Mouse (Mus musculus) hematopoietic multipotent progenitor cell, adult 10-12 weeks (in vitro differentiated cells): ENCODE measurements around the gene Actr5. TPM values are rescaled to one million over a fixed set of nuclear protein-coding genes. Genes with fewer than 3 reads are reported as not detected.

ENCODE experiments used
- polyA plus RNA-seq: library from polyadenylated mRNA; stranded (reverse); fragments of >175 nt; gene quantifications from 2 replicates; pipeline ENCODE4 v1.2.3, GENCODE M21; 2012; ENCODE audit warnings: low replicate concordance

Actr5 gene
- polyA plus RNA-seq, result 13.3 and 15.9 TPM in 2 replicates

GRCm38 (mm10) chr2:158624718-158625222 lies at the start of gene Actr5:
Gene Actr5, plus strand, starts transcription at chr2:158624888.

GRCm38 (mm10) chr2:158610488-158611325 lies 14.0 kb upstream of the Actr5 start, which contains the start of gene Slc32a1:
Gene Slc32a1, plus strand, starts transcription at chr2:158610767.

GRCm38 (mm10) chr2:158665098-158665497 lies 40.4 kb downstream of the Actr5 start, which contains the start of gene Ppp1r16b:
Gene Ppp1r16b, plus strand, starts transcription at chr2:158665398.

Other genes with a start within 250 kb of the Actr5 start
- not detected in 2 replicates for gene Snhg11, start 249.2 kb upstream of the Actr5 start, polyA plus RNA-seq
- 5.9 and 6.5 TPM in 2 replicates for gene Ralgapb, start 215.0 kb upstream of the Actr5 start, polyA plus RNA-seq
- not detected in 2 replicates for gene Adig, start 122.3 kb upstream of the Actr5 start, polyA plus RNA-seq
- gene Arhgap40, start 112.1 kb upstream of the Actr5 start, polyA plus RNA-seq, result not detected in 2 replicates
- not detected in 2 replicates for gene Slc32a1, start 14.1 kb upstream of the Actr5 start, polyA plus RNA-seq
- gene Ppp1r16b, start 40.5 kb downstream of the Actr5 start, polyA plus RNA-seq, result 25.0 and 35.0 TPM in 2 replicates
- gene Fam83d, start 143.2 kb downstream of the Actr5 start, polyA plus RNA-seq, result 0.71 and 1.6 TPM in 2 replicates
- gene Dhx35, start 169.9 kb downstream of the Actr5 start, polyA plus RNA-seq, result 4.8 and 6.8 TPM in 2 replicates